Mouse (Mus musculus) lung, embryonic 14.5 days (tissue): ENCODE results near the gene Ranbp10. TPM values are rescaled to one million over a fixed set of nuclear protein-coding genes. Genes with fewer than 3 reads are reported as not detected.

ENCODE experiments used
- ATAC-seq: fragments of 200-750 bp; cut with Nextera tagmentation; 2 replicates; pipeline ENCODE4 v1.8.0; 2017; ENCODE audit warnings: mild to moderate bottlenecking, moderate TSS enrichment, moderate library complexity; ENCODE audit not compliant: insufficient read depth
- DNase-seq: peaks from one replicate; pipeline ENCODE4 v3.0.0-alpha.2; 2015
- H3K27ac ChIP-seq: fragments of 300-500 bp; sonication (generic); 2 replicates; pipeline ENCODE4 v1.5.1; 2014; ENCODE audit warnings: low read depth, mild to moderate bottlenecking, moderate library complexity
- H3K27me3 ChIP-seq: fragments of 300-500 bp; sonication (generic); 2 replicates; pipeline ENCODE4 v1.6.1; 2014; ENCODE audit warnings: low read length, control low read depth; ENCODE audit not compliant: insufficient read depth
- H3K36me3 ChIP-seq: fragments of 300-500 bp; sonication (generic); 2 replicates; pipeline ENCODE4 v1.6.1; 2014; ENCODE audit warnings: control low read depth; ENCODE audit not compliant: insufficient read depth
- H3K4me1 ChIP-seq: fragments of 300-500 bp; sonication (generic); 2 replicates; pipeline ENCODE4 v1.6.1; 2014; ENCODE audit warnings: antibody characterized with exemption, control low read depth; ENCODE audit not compliant: insufficient read depth
- H3K4me2 ChIP-seq: fragments of 300-500 bp; sonication (generic); 2 replicates; pipeline ENCODE4 v1.6.1; 2014; ENCODE audit warnings: mild to moderate bottlenecking
- H3K4me3 ChIP-seq: fragments of 300-500 bp; sonication (generic); 2 replicates; pipeline ENCODE4 v1.5.1; 2014; ENCODE audit warnings: low read depth, low read length
- H3K9ac ChIP-seq: fragments of 300-500 bp; sonication (generic); 2 replicates; pipeline ENCODE4 v1.6.1; 2014
- H3K9me3 ChIP-seq: fragments of 300-500 bp; sonication (generic); 2 replicates; pipeline ENCODE4 v1.6.1; 2016; ENCODE audit warnings: low read depth, low read length, control low read depth
- CTCF ChIP-seq: IDR thresholded peaks from 2 replicates; pipeline ENCODE4 v1.5.1; 2016; ENCODE audit warnings: antibody characterized with exemption, low read depth
- WGBS: fragments of 180-500 bp; shearing (Covaris S2); extraction: QIAGEN DNeasy Blood & Tissue Kit; methylation state at CpG from one replicate; pipeline ENCODE4 v1.1.7; 2014; 5-methylcytosine and 5-hydroxymethylcytosine counted together
- polyA plus RNA-seq: library from polyadenylated mRNA; unstranded; fragments of >200 nt; fragmentation: Nextera tagmentation; extraction: Ambion mirVana; gene quantifications from 2 replicates; pipeline ENCODE4 v1.2.1, GENCODE M21; 2014

The Ranbp10 gene
- polyA plus RNA-seq, 1 experiment from 2014 or later, result 13.8 TPM

DNA sequence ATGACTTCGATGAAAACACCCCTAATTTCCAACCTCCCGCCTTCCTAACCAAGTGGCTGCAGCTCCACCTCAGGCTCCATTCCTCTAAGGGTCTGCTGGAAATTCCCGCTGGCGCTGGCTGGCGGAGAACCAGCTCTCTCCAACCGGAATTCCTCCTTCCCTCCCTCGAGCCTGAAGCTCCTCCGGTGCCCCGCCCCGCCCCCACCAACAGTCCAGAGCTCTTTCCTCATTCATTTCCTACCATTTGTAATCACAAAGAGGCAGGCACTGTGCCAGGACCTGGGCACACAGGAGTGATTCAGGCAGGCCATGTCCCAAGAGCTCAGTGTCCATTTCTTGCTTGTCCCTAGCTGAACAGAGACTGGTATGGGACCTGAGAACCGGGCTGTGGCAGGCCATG lies 76.5 kb downstream of the Ranbp10 start:
- no peak for TF ChIP-seq CTCF
- Histone ChIP-seq H3K27me3 (no peaks in the 10 kb centered on the region), H3K4me3 (no peak overlapping the region), H3K4me1 (peaks cover 11% of the 10 kb centered on the region; the same call in 1 of the 2 replicates), H3K4me2 (peak overlapping the region; percentile 37), H3K9ac (peak overlapping the region; percentile 24; the same call in 1 of the 2 replicates), H3K9me3 (no peaks in the 10 kb centered on the region), H3K36me3 (no peaks in the 10 kb centered on the region), H3K27ac (peak overlapping the region; percentile 75)
- ATAC-seq (peak; percentile 68), DNase-seq (peak; percentile 84)
- WGBS, result 7% methylated on average over 11 of the region's 11 CpGs

GRCm38 (mm10) chr8:105743301-105743700 lies 83.8 kb downstream of the Ranbp10 start:
- no peaks in the 10 kb centered on the region for H3K4me1 ChIP-seq
- no peak overlapping the region for H3K27ac ChIP-seq
- no peaks in the 10 kb centered on the region for H3K27me3 ChIP-seq
- TF ChIP-seq CTCF, result no peak
- H3K4me3 ChIP-seq, result no peak overlapping the region
- H3K36me3 ChIP-seq, result no peaks in the 10 kb centered on the region
- no peaks in the 10 kb centered on the region for H3K9me3 ChIP-seq
- ATAC-seq (no peak), DNase-seq (no peak)
- no peak overlapping the region for H3K9ac ChIP-seq
- no peak overlapping the region for H3K4me2 ChIP-seq
- WGBS, result 82% methylated on average over 4 of the region's 4 CpGs

GRCm38 (mm10) chr8:105739216-105739615 lies 87.9 kb downstream of the Ranbp10 start:
- Histone ChIP-seq H3K27me3 (no peaks in the 10 kb centered on the region), H3K9me3 (no peaks in the 10 kb centered on the region), H3K4me2 (no peak overlapping the region), H3K4me1 (no peaks in the 10 kb centered on the region), H3K36me3 (no peaks in the 10 kb centered on the region), H3K9ac (no peak overlapping the region), H3K4me3 (no peak overlapping the region), H3K27ac (no peak overlapping the region)
- no peak for TF ChIP-seq CTCF
- 87% methylated on average over 5 of the region's 5 CpGs for WGBS
- DNase-seq (no peak), ATAC-seq (no peak)

GRCm38 (mm10) chr8:105732186-105732585 lies 95.0 kb downstream of the Ranbp10 start:
- H3K9ac ChIP-seq, result no peak overlapping the region
- no peak overlapping the region for H3K4me3 ChIP-seq
- no peaks in the 10 kb centered on the region for H3K4me1 ChIP-seq
- peaks cover 11% of the 10 kb centered on the region for H3K36me3 ChIP-seq
- no peak overlapping the region for H3K27ac ChIP-seq
- no peak for ATAC-seq
- DNase-seq, result no peak
- no peak overlapping the region for H3K4me2 ChIP-seq
- H3K27me3 ChIP-seq, result no peaks in the 10 kb centered on the region
- no peaks in the 10 kb centered on the region for H3K9me3 ChIP-seq
- WGBS, result 87% methylated on average over 5 of the region's 5 CpGs
- TF ChIP-seq CTCF, result no peak

DNA sequence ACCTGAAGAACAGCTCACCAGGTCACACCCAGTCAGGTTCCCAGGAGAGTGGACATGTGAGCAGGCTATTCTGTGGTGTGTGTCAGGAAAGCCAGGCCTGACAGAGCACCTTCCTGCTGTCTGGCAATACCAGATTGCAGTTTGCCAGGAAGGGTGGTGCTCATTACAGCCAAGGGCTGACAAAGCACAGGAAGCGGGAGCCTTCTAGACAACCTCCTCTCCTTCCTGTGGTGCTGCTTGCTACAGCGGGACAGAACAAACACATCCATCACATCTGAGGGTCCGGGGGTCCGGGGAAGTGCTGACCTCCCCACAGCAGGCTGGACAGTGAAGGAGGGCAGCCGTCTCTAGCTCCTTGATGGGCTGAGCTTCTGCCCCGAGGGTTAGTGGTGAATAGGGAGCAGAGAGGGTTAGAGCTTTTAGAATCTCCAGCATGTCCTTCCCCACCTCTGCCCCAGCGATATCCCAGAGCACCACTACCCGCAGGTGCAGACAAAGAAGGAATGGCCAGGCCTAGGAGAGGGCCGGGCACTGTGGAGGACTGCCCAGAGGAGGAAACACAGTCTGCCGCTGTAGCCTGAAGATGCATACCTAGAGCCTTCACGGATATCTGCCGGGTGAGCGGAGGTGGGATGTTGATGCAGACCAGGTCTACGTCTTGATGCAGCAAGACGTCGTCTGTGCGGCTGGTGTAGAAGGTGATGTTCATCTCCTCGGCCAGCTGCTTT lies 99.6 kb downstream of the Ranbp10 start:
- ATAC-seq (peak; percentile 76; the same call in 1 of the 2 replicates), DNase-seq (peak; percentile 60)
- Histone ChIP-seq H3K36me3 (peaks cover 30% of the 10 kb centered on the region), H3K4me2 (0 out of 2 replicates have a peak overlapping the region, but pooled peaks have one; percentile 7), H3K27me3 (no peaks in the 10 kb centered on the region), H3K4me3 (no peak overlapping the region), H3K27ac (peak overlapping the region; percentile 70; the same call in 1 of the 2 replicates), H3K4me1 (no peaks in the 10 kb centered on the region), H3K9me3 (no peaks in the 10 kb centered on the region), H3K9ac (no peak overlapping the region)
- 65% methylated on average over 18 of the region's 18 CpGs for WGBS
- TF ChIP-seq CTCF, result no peak

- Histone ChIP-seq H3K27ac (no peak overlapping the region), H3K9ac (no peak overlapping the region), H3K4me1 (no peaks in the 10 kb centered on the region), H3K4me2 (no peak overlapping the region), H3K9me3 (no peaks in the 10 kb centered on the region), H3K27me3 (no peaks in the 10 kb centered on the region), H3K4me3 (no peak overlapping the region), H3K36me3 (peaks cover 30% of the 10 kb centered on the region)
- ATAC-seq (no peak), DNase-seq (no peak)
- WGBS, result 59% methylated on average over 5 of the region's 5 CpGs
- no peak for TF ChIP-seq CTCF
Observed at GRCm38 (mm10) chr8:105725726-105726125, 101.4 kb downstream of the Ranbp10 start.

- Histone ChIP-seq H3K36me3 (peaks cover 26% of the 10 kb centered on the region), H3K4me2 (no peak overlapping the region), H3K9ac (no peak overlapping the region), H3K27me3 (no peaks in the 10 kb centered on the region), H3K4me1 (no peaks in the 10 kb centered on the region), H3K4me3 (no peak overlapping the region), H3K9me3 (no peaks in the 10 kb centered on the region), H3K27ac (no peak overlapping the region)
- 82% methylated on average over 9 of the region's 9 CpGs for WGBS
- no peak for TF ChIP-seq CTCF
- no peak for DNase-seq
- ATAC-seq, result no peak
Observed at GRCm38 (mm10) chr8:105722861-105723260, 104.3 kb downstream of the Ranbp10 start.
